8 mouse cellular contexts compared by ENCODE assay signal in genomic region chr7:143015755-143016423, GRCm38 (mm10). TPM values are rescaled to one million over a fixed set of nuclear protein-coding genes. Genes with fewer than 3 reads are reported as not detected.
DNase-seq lines count a peak whose midpoint lies in the region; ATAC-seq and TF ChIP-seq lines count a peak whose summit lies in the region.

No protein-coding gene starts in this region.

- H3K27ac ChIP-seq in gastrocnemius, adult 2 months, result peak overlapping the region; percentile 82
- H3K27ac ChIP-seq in hindbrain, embryonic 16.5 days (ENCODE audit: low read depth, low read length), result peak overlapping the region; percentile 65
- H3K27ac ChIP-seq in stomach, postnatal 0 days (replicated peaks), result peak overlapping the region; percentile 50; the same call in 1 of the 2 replicates

- no peak for TF ChIP-seq EP300 in stomach, postnatal 0 days (optimal IDR thresholded peaks at IDR 0.05)

- H3K9ac ChIP-seq in hindbrain, embryonic 16.5 days (ENCODE audit: low read depth, low read length), result no peak overlapping the region
- H3K9ac ChIP-seq in stomach, postnatal 0 days (ENCODE audit: low read length), result no peak overlapping the region

- TF ChIP-seq CTCF in gastrocnemius, adult 2 months (IDR thresholded peaks at IDR 0.05), result no peak
- no peak for TF ChIP-seq CTCF in stomach, postnatal 0 days (IDR thresholded peaks at IDR 0.05; ENCODE audit: low read depth)

- intact Hi-C loops in gastrocnemius, adult 2 months (cut with DNase I), result no loop called here

- H3K36me3 ChIP-seq in hindbrain, embryonic 16.5 days (ENCODE audit: control insufficient read depth, insufficient read depth, low read length), result no peaks in the 10 kb centered on the region
- H3K36me3 ChIP-seq in stomach, postnatal 0 days (ENCODE audit: control insufficient read depth, insufficient read depth, low read length), result no peaks in the 10 kb centered on the region

- ATAC-seq in hindbrain, embryonic 16.5 days, result peak; percentile 72
- ATAC-seq in stomach, postnatal 0 days (ENCODE audit: low FRiP score, low TSS enrichment), result peak; percentile 56

- 6% methylated on average over 1 of the region's 1 CpGs for WGBS in hindbrain, embryonic 16.5 days
- WGBS in stomach, postnatal 0 days, result 0% methylated on average over 1 of the region's 1 CpGs

- H3K27me3 ChIP-seq in hindbrain, embryonic 16.5 days (replicated peaks; ENCODE audit: control insufficient read depth, insufficient read depth, low read length), result no peaks in the 10 kb centered on the region
- H3K27me3 ChIP-seq in stomach, postnatal 0 days (ENCODE audit: control insufficient read depth, insufficient read depth, low read length), result no peaks in the 10 kb centered on the region

- peaks cover 21% of the 10 kb centered on the region for H3K4me1 ChIP-seq in hindbrain, embryonic 16.5 days (ENCODE audit: control insufficient read depth, insufficient read depth, low read depth, low read length)
- H3K4me1 ChIP-seq in stomach, postnatal 0 days (replicated peaks; ENCODE audit: control insufficient read depth, insufficient read depth), result peaks cover 21% of the 10 kb centered on the region

- H3K4me2 ChIP-seq in hindbrain, embryonic 16.5 days (ENCODE audit: low read length), result peak overlapping the region; percentile 14; the same call in 1 of the 2 replicates
- no peak overlapping the region for H3K4me2 ChIP-seq in stomach, postnatal 0 days (replicated peaks; ENCODE audit: low read depth)

- no peak overlapping the region for H3K4me3 ChIP-seq in gastrocnemius, adult 2 months
- H3K4me3 ChIP-seq in hindbrain, embryonic 16.5 days (ENCODE audit: low read length), result no peak overlapping the region
- no peak overlapping the region for H3K4me3 ChIP-seq in stomach, postnatal 0 days (ENCODE audit: low read depth, low read length)

- peak; percentile 33 for DNase-seq in 416B (ENCODE audit: low read depth)
- peak; percentile 82 to 91 for DNase-seq in adrenal gland, adult (ENCODE audit: inconsistent age in 2 of 2, low spot score in 1 of 2)
- DNase-seq in gastrocnemius, adult 2 months, result peak; percentile 63
- DNase-seq in layer of hippocampus, postnatal 14 days (ENCODE audit: low spot score in 2 of 2), result peak; percentile 36 to 63
- peak; percentile 80 for DNase-seq in lung, postnatal 36 days
- peak; percentile 69 for DNase-seq in stomach, postnatal 0 days (ENCODE audit: low spot score)
- no peak for DNase-seq in thymus, postnatal 25 days

- H3K9me3 ChIP-seq in hindbrain, embryonic 16.5 days (ENCODE audit: control insufficient read depth, low read length), result no peaks in the 10 kb centered on the region
- no peaks in the 10 kb centered on the region for H3K9me3 ChIP-seq in stomach, postnatal 0 days (ENCODE audit: control insufficient read depth, low read length)

RNA-seq across cellular contexts. Expression of gene Tspan32, which starts 11.0 kb away (rescaled TPM):
- total RNA-seq in gastrocnemius, adult 2 months (2021), result under 1 TPM; 0.23 to 0.39 TPM
- 0.28 and 0.41 TPM in 2 replicates for polyA plus RNA-seq in hindbrain, embryonic 16.5 days (2015; fragmentation: Nextera tagmentation; extraction: Ambion mirVana)
- total RNA-seq in layer of hippocampus, postnatal 14 days (2021), result under 1 TPM in 1 of 2 experiments, not detected in 1; 0.19 TPM
- polyA plus RNA-seq in stomach, postnatal 0 days (2015; fragmentation: Nextera tagmentation; extraction: Ambion mirVana), result 0.61 and 0.98 TPM in 2 replicates

RNA-seq across cellular contexts. Expression of gene Cd81, which starts 36.6 kb away (rescaled TPM):
- total RNA-seq in gastrocnemius, adult 2 months (2021), result 100 to 1,000 TPM; 100 to 129 TPM
- polyA plus RNA-seq in hindbrain, embryonic 16.5 days (2015; fragmentation: Nextera tagmentation; extraction: Ambion mirVana), result 532 and 585 TPM in 2 replicates
- total RNA-seq in layer of hippocampus, postnatal 14 days (2021), result 100 to 1,000 TPM; 495 to 503 TPM
- polyA plus RNA-seq in stomach, postnatal 0 days (2015; fragmentation: Nextera tagmentation; extraction: Ambion mirVana), result 372 and 381 TPM in 2 replicates

RNA-seq across cellular contexts. Expression of gene Ascl2, which starts 46.8 kb away (rescaled TPM):
- not detected for total RNA-seq in gastrocnemius, adult 2 months (2021)
- polyA plus RNA-seq in hindbrain, embryonic 16.5 days (2015; fragmentation: Nextera tagmentation; extraction: Ambion mirVana), result 0.93 and 1.3 TPM in 2 replicates
- total RNA-seq in layer of hippocampus, postnatal 14 days (2021), result under 1 TPM in 1 of 2 experiments, not detected in 1; 0.21 TPM
- polyA plus RNA-seq in stomach, postnatal 0 days (2015; fragmentation: Nextera tagmentation; extraction: Ambion mirVana), result 4.3 and 4.5 TPM in 2 replicates

RNA-seq across cellular contexts. Expression of gene Tssc4, which starts 53.2 kb away (rescaled TPM):
- total RNA-seq in gastrocnemius, adult 2 months (2021), result 1 to 10 TPM; 6.6 to 8.2 TPM
- polyA plus RNA-seq in hindbrain, embryonic 16.5 days (2015; fragmentation: Nextera tagmentation; extraction: Ambion mirVana), result 97.4 and 98.7 TPM in 2 replicates
- total RNA-seq in layer of hippocampus, postnatal 14 days (2021), result 10 to 100 TPM; 51.8 to 56.9 TPM
- 44.7 and 46.9 TPM in 2 replicates for polyA plus RNA-seq in stomach, postnatal 0 days (2015; fragmentation: Nextera tagmentation; extraction: Ambion mirVana)
